Mouse (Mus musculus) adrenal gland, adult 2 months (tissue): ENCODE data around the gene Ccl1. TPM values are rescaled to one million over a fixed set of nuclear protein-coding genes. Genes with fewer than 3 reads are reported as not detected.

Experiments used
- polyA plus RNA-seq: library from polyadenylated mRNA; depleted of rRNA; stranded (reverse); fragments of >200 nt; gene quantifications from 2 replicates; pipeline ENCODE4 v1.2.3, GENCODE M21; 2012; rRNA removed
- total RNA-seq, 2 experiments: library from RNA; stranded (reverse); gene quantifications; 2 replicates each; pipeline ENCODE4 v1.2.3; 2021

The Ccl1 gene
- total and polyA plus RNA-seq, 3 experiments = not detected

Other genes starting within 250 kb of the Ccl1 start
- gene Ccl11, start 247.9 kb downstream of the Ccl1 start, total RNA-seq = 10 to 100 TPM in 1 of 2 experiments, 1 to 10 TPM in 1; 5.2 to 13.8 TPM
- gene Ccl11, start 247.9 kb downstream of the Ccl1 start, polyA plus RNA-seq = 3.3 and 3.5 TPM in 2 replicates
- not detected for gene Ccl12, start 203.8 kb downstream of the Ccl1 start, total RNA-seq
- gene Ccl12, start 203.8 kb downstream of the Ccl1 start, polyA plus RNA-seq = 0.26 and 0.31 TPM in 2 replicates
- gene Ccl8, start 190.5 kb downstream of the Ccl1 start, total RNA-seq = under 1 TPM in 1 of 2 experiments, not detected in 1; 0.63 TPM
- 0.25 TPM in 1 of 2 replicates, not detected in the other for gene Ccl8, start 190.5 kb downstream of the Ccl1 start, polyA plus RNA-seq
- gene Tmem132e, start 83.2 kb upstream of the Ccl1 start, total RNA-seq = under 1 TPM; 0.62 to 0.72 TPM
- 1.8 and 2.0 TPM in 2 replicates for gene Tmem132e, start 83.2 kb upstream of the Ccl1 start, polyA plus RNA-seq